Mouse (Mus musculus) intestine, embryonic 15.5 days (tissue): Measurements from ENCODE around the gene Nav1. TPM values are rescaled to one million over a fixed set of nuclear protein-coding genes. Genes with fewer than 3 reads are reported as not detected.

Source experiments
- ATAC-seq: fragments of 200-750 bp; cut with Nextera tagmentation; 2 replicates; pipeline ENCODE4 v1.8.0; 2017; ENCODE audit warnings: moderate TSS enrichment, moderate library complexity
- H3K27ac ChIP-seq: fragments of 300-500 bp; sonication (generic); 2 replicates; pipeline ENCODE4 v1.5.1; 2015; ENCODE audit warnings: mild to moderate bottlenecking, inconsistent platforms
- H3K27me3 ChIP-seq: fragments of 300-500 bp; sonication (generic); replicated peaks from 2 replicates; pipeline ENCODE4 v1.6.1; 2015; ENCODE audit warnings: inconsistent platforms
- H3K36me3 ChIP-seq: fragments of 300-500 bp; sonication (generic); 2 replicates; pipeline ENCODE4 v1.6.1; 2015; ENCODE audit warnings: inconsistent platforms
- H3K4me1 ChIP-seq: fragments of 300-500 bp; sonication (generic); replicated peaks from 2 replicates; pipeline ENCODE4 v1.6.1; 2015; ENCODE audit warnings: inconsistent platforms
- H3K4me2 ChIP-seq: fragments of 300-500 bp; sonication (generic); replicated peaks from 2 replicates; pipeline ENCODE4 v1.6.1; 2015; ENCODE audit warnings: mild to moderate bottlenecking, inconsistent platforms
- H3K4me3 ChIP-seq: fragments of 300-500 bp; sonication (generic); replicated peaks from 2 replicates; pipeline ENCODE4 v1.5.1; 2015; ENCODE audit warnings: inconsistent platforms
- H3K9ac ChIP-seq: fragments of 300-500 bp; sonication (generic); 2 replicates; pipeline ENCODE4 v1.6.1; 2015; ENCODE audit warnings: inconsistent platforms
- H3K9me3 ChIP-seq: fragments of 300-500 bp; sonication (generic); 2 replicates; pipeline ENCODE4 v1.6.1; 2016; ENCODE audit warnings: inconsistent platforms
- WGBS: fragments of 180-500 bp; shearing (Covaris S2); methylation state at CpG from one replicate; pipeline ENCODE4 v1.1.7; 2015; 5-methylcytosine and 5-hydroxymethylcytosine counted together
- polyA plus RNA-seq: library from polyadenylated mRNA; unstranded; fragments of >200 nt; fragmentation: Nextera tagmentation; extraction: Ambion mirVana; gene quantifications from 2 replicates; pipeline ENCODE4 v1.2.1, GENCODE M21; 2015

Gene Nav1
- polyA plus RNA-seq, 1 experiment from 2014 or later, result 11.5 TPM

DNA sequence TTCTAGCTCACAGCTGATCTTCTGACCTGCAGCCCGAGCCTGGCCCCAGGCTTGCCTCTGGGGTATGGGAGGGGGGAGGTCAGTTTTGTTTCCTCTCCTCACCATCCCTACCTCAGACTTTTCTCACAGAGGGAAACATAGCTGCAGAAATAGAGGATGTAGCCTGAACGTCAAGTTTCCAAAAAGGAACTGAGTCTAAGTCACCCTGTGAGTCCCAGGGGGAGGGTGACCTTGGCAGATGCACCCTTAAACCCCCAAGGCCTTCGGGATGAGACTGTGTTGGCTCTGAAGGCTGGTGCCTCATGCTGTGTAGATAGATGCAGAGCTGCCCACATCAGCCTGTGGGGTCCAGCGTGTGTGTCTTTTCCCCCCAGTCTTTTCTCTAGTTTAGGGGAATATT is 72.3 kb downstream of the Nav1 start:
- ATAC-seq, result peak; percentile 19
- Histone ChIP-seq H3K4me2 (no peak overlapping the region), H3K9me3 (no peaks in the 10 kb centered on the region), H3K27ac (peak overlapping the region; percentile 42), H3K4me3 (no peak overlapping the region), H3K36me3 (0 out of 2 replicates have a peak, but pooled peaks cover 2% of the 10 kb centered on the region), H3K9ac (no peak overlapping the region), H3K4me1 (peaks cover 43% of the 10 kb centered on the region), H3K27me3 (no peaks in the 10 kb centered on the region)
- WGBS, result 39% methylated on average over 4 of the region's 4 CpGs

DNA sequence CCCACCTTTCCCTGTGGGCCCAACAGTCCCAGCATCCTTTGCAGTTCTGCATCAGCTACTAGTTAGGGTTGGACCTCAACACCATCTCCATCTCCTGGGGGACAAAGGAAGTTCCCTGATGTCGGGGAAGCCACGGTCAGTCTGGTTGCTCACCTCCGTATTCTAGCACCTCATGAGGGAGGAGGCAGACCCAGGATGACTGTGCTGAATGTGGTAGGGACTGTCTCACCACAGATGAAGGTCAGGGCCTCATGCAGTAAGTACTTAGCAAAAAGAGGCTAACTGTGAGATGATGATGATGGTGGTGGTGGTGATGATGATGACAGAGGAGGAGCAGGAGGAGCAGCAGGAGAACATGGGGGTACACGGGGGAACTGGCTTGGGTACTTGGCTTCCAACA is 73.0 kb downstream of the Nav1 start:
- 92% methylated on average over 4 of the region's 4 CpGs for WGBS
- H3K9me3 ChIP-seq, result no peaks in the 10 kb centered on the region
- peaks cover 43% of the 10 kb centered on the region for H3K4me1 ChIP-seq
- no peaks in the 10 kb centered on the region for H3K27me3 ChIP-seq
- no peak overlapping the region for H3K4me2 ChIP-seq
- H3K4me3 ChIP-seq, result no peak overlapping the region
- H3K9ac ChIP-seq, result no peak overlapping the region
- H3K36me3 ChIP-seq, result 0 out of 2 replicates have a peak, but pooled peaks cover 2% of the 10 kb centered on the region
- H3K27ac ChIP-seq, result peak overlapping the region; percentile 42
- ATAC-seq, result no peak

DNA sequence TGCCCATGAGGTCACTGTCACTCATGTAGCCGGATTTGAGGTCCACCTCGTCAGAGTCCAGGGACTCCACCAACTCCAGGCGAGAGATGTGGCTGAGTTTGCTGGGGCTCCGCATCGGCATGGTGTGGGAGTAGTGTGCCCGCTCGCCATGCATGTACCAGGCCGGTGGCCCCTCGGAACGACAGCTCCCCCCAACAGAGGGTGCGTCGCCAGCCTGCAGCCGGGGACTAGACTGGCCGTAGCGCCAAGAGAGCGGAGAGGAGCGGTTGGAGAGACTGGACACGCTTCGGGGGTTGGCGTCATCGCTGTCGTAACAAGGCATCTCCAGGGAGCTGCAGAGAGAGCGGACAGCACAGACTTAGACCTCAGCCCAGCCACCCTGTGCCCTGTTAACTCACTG is 74.7 kb downstream of the Nav1 start:
- Histone ChIP-seq H3K4me2 (no peak overlapping the region), H3K9ac (no peak overlapping the region), H3K9me3 (no peaks in the 10 kb centered on the region), H3K27ac (no peak overlapping the region), H3K27me3 (no peaks in the 10 kb centered on the region), H3K36me3 (peaks cover 5% of the 10 kb centered on the region; the same call in 1 of the 2 replicates), H3K4me3 (no peak overlapping the region), H3K4me1 (peaks cover 37% of the 10 kb centered on the region)
- ATAC-seq, result no peak
- WGBS, result 93% methylated on average over 23 of the region's 23 CpGs

DNA sequence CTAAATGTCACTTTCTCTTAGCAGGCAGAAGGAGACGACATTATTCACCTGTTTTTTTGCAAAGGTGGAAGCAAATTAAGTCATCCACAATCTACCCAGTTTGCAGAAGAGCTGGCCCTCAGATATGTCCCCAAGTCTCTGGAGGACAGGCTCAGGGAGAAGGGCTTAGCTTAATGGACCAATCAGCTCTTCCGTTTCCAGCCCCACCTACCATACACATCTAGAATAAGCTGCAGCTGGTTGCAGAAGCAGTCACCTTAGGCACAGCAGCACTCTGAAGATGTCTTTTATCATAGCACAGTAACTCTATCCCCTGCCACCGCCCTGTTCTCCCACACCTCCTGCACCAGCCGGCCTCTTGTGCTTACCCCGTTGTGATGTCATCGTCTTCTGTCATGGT is 75.1 kb downstream of the Nav1 start:
- Histone ChIP-seq H3K27ac (no peak overlapping the region), H3K9ac (no peak overlapping the region), H3K4me2 (no peak overlapping the region), H3K27me3 (no peaks in the 10 kb centered on the region), H3K4me3 (no peak overlapping the region), H3K4me1 (peaks cover 35% of the 10 kb centered on the region), H3K9me3 (no peaks in the 10 kb centered on the region), H3K36me3 (peaks cover 5% of the 10 kb centered on the region; the same call in 1 of the 2 replicates)
- ATAC-seq, result no peak
- 76% methylated on average over 6 of the region's 6 CpGs for WGBS

DNA sequence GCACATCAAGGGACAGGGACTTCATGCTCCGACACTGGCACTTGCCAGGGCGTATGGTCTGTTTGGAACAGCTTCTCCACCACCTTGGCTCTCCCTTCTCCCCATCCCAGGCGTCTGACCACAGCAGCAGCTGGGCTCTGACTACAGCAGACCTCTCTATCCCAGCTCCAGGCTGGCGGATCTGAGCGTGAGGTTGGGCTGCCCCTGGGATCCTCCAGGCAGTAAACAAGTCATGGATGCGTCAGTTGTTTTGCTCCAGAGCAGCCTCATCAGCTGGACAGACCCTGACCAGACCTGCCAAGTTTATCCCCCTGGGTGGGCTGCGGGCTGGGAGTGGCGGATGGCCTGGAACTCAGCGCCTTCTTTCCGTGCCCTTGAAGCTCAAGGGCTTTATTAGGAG is 76.0 kb downstream of the Nav1 start:
- Histone ChIP-seq H3K4me2 (no peak overlapping the region), H3K9ac (no peak overlapping the region), H3K36me3 (peaks cover 5% of the 10 kb centered on the region; the same call in 1 of the 2 replicates), H3K9me3 (no peaks in the 10 kb centered on the region), H3K27me3 (no peaks in the 10 kb centered on the region), H3K4me1 (peaks cover 26% of the 10 kb centered on the region), H3K27ac (peak overlapping the region; percentile 57), H3K4me3 (no peak overlapping the region)
- peak; percentile 66 for ATAC-seq
- 51% methylated on average over 10 of the region's 10 CpGs for WGBS

DNA sequence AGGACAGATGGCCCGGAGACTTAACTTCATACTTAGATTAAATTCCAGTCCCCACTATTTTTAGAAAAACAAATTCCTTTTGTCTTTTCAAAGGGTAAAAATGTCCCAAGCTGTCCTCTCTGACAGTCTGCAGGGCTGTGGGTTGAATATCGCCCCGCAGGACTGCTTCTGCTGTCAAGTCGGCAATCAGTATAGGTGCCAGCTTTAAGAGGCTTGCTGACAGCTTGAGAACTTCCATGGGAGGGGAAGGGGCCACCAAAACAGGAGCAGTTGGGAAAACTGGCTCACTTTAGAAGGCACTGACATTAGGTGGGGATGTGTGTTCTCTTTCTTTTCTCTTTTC is 82.6 kb downstream of the Nav1 start:
- H3K9me3 ChIP-seq, result no peaks in the 10 kb centered on the region
- no peaks in the 10 kb centered on the region for H3K27me3 ChIP-seq
- peak overlapping the region; percentile 80 for H3K27ac ChIP-seq
- peaks cover 3% of the 10 kb centered on the region; the same call in 1 of the 2 replicates for H3K36me3 ChIP-seq
- 39% methylated on average over 4 of the region's 4 CpGs for WGBS
- H3K4me2 ChIP-seq, result no peak overlapping the region
- H3K4me1 ChIP-seq, result peaks cover 11% of the 10 kb centered on the region; the same call in 1 of the 2 replicates
- no peak overlapping the region for H3K9ac ChIP-seq
- ATAC-seq, result peak; percentile 46; the same call in 1 of the 2 replicates
- H3K4me3 ChIP-seq, result no peak overlapping the region

DNA sequence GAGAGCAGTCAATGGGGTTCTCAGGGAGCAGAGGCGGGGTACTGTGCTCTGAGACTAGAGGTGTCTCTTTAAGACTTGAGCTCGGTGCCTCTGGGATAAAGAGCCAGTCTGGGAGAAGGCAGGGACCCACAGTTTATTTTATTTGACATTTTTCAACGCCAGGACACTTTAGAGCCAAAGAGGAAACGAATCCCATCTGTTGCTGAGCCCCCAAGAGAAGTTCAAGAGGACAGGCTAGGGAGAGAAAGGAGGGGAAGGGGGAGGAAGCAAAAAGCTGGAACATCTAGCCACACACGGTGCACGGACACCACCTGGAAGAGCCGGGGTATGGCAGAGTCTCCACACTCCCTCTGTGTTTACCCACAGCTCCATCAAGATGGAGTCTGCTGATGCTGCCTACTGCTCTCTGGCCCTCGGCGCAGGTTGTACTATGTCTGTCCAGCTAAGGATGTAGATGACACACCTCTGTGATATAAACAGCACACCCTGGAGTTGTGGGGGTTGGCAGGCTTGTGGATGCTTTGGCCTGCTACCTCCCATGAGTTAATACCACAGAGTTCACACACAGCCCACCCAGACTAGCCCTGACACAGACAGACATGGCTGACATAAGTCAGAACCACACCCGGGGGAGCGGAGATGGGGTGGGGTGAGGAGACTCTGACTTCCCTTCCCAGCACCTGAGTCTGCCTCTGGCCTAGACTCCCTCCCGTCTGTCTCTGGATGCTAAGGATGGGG is 83.1 kb downstream of the Nav1 start:
- Histone ChIP-seq H3K27ac (peak overlapping the region; percentile 80), H3K27me3 (no peaks in the 10 kb centered on the region), H3K9ac (no peak overlapping the region), H3K36me3 (peaks cover 3% of the 10 kb centered on the region; the same call in 1 of the 2 replicates), H3K4me2 (0 out of 2 replicates have a peak overlapping the region, but pooled peaks have one; percentile 12), H3K4me1 (peaks cover 11% of the 10 kb centered on the region; the same call in 1 of the 2 replicates), H3K9me3 (no peaks in the 10 kb centered on the region), H3K4me3 (no peak overlapping the region)
- 43% methylated on average over 12 of the region's 12 CpGs for WGBS
- peak; percentile 88 for ATAC-seq

DNA sequence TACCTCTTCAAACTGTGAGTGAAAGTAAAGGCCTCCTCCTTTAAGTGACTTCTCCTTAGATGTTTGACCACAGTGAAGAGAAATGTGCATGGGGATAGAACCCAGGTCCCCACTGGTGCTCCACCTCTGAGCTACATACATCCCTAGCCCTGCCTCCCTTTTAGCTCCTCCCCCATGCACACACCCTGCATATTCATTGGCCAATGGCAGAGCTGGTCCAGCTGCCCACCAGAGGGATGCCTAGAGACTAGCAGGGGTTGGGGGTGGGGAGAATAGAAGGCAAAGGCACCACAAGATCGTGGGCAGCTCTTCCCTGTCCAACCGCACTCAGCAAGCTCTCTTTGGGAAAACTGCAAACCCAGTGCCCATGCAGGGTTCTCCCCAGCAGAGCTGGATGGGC is 83.8 kb downstream of the Nav1 start:
- Histone ChIP-seq H3K27ac (peak overlapping the region; percentile 80), H3K9me3 (no peaks in the 10 kb centered on the region), H3K4me2 (0 out of 2 replicates have a peak overlapping the region, but pooled peaks have one; percentile 12), H3K36me3 (no peaks in the 10 kb centered on the region), H3K9ac (no peak overlapping the region), H3K4me3 (no peak overlapping the region), H3K27me3 (no peaks in the 10 kb centered on the region), H3K4me1 (peaks cover 11% of the 10 kb centered on the region; the same call in 1 of the 2 replicates)
- 0 out of 2 replicates have a peak, but pooled peaks have one; percentile 13 for ATAC-seq
- 72% methylated on average over 2 of the region's 2 CpGs for WGBS

DNA sequence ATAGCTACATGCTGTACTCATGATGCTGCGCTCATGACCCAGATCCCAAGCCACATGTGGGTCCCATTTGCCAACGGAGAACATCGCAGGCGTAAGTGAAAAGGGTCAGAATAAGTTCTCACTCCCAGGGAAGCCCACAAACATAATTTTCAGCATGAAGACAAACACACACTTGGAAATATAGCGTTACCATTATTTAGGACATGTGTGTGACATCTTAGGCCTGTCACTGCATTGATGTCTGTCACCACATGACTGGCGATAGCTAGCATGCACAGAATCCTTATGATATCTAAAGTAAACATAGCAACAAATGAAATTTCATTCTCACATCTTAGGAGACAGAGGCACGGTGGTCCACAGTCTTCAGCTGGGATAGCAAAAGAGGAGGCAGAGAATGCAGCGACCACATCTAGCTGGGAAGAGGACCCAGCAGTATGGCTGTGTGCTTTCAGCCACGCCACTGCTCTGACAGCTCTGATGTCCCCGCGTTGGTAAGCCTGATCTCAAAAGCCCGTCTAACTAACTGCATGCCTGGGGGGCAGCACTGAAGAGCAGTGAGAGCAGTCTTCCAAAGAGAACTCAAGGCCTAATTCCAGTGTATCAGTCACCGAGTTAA is 86.4 kb downstream of the Nav1 start:
- 81% methylated on average over 13 of the region's 13 CpGs for WGBS
- H3K27me3 ChIP-seq, result no peaks in the 10 kb centered on the region
- no peak overlapping the region for H3K9ac ChIP-seq
- H3K9me3 ChIP-seq, result no peaks in the 10 kb centered on the region
- ATAC-seq, result no peak
- no peak overlapping the region for H3K4me3 ChIP-seq
- no peaks in the 10 kb centered on the region for H3K36me3 ChIP-seq
- no peak overlapping the region for H3K27ac ChIP-seq
- no peak overlapping the region for H3K4me2 ChIP-seq
- H3K4me1 ChIP-seq, result peaks cover 24% of the 10 kb centered on the region

DNA sequence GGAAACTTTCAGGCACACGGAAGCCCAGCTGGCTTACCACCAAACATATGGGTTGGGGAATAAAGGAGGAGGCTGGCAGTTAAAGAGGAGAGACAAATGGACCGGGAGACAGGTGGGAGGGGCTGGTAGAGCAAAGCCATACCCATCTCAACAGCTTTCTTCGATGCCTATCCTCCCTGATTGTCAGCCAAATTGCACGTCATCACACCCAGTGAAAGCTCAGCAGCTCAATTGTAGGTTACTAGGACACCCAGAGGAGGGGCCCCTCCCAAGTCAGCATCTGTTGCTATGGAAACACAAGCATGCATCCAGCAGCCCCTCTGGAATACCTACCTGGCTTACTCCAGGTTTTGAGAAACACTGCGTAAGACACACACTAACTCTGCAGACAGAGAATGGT is 88.4 kb downstream of the Nav1 start:
- H3K4me3 ChIP-seq, result no peak overlapping the region
- no peaks in the 10 kb centered on the region for H3K27me3 ChIP-seq
- H3K27ac ChIP-seq, result no peak overlapping the region
- no peaks in the 10 kb centered on the region for H3K9me3 ChIP-seq
- no peak for ATAC-seq
- H3K9ac ChIP-seq, result no peak overlapping the region
- H3K4me2 ChIP-seq, result no peak overlapping the region
- no peaks in the 10 kb centered on the region for H3K36me3 ChIP-seq
- H3K4me1 ChIP-seq, result peaks cover 28% of the 10 kb centered on the region
- 42% methylated on average over 5 of the region's 5 CpGs for WGBS

DNA sequence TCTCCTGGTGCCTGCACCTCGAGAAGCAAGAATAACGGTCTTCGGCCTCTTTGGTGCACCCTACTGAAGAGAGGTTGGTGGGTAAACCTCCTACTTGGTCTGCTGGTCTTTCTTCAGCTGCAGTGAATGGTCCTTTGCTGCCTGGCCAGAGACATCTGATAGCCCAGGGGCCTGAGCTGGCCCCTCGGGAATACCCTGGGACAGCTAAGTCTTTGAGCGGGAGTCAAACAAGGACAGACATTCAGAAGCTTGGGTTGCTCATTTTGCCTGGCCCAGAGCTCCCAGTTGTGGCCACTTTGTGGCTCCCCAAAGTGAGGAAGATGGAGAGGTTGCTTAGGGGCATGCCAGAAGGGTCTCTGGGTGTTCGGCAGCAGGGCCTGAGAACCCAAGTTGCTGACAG is 89.6 kb downstream of the Nav1 start:
- no peak for ATAC-seq
- H3K4me2 ChIP-seq, result no peak overlapping the region
- no peak overlapping the region for H3K4me3 ChIP-seq
- H3K27ac ChIP-seq, result no peak overlapping the region
- no peaks in the 10 kb centered on the region for H3K9me3 ChIP-seq
- H3K4me1 ChIP-seq, result peaks cover 25% of the 10 kb centered on the region
- WGBS, result 86% methylated on average over 6 of the region's 6 CpGs
- H3K36me3 ChIP-seq, result no peaks in the 10 kb centered on the region
- H3K27me3 ChIP-seq, result no peaks in the 10 kb centered on the region
- no peak overlapping the region for H3K9ac ChIP-seq

DNA sequence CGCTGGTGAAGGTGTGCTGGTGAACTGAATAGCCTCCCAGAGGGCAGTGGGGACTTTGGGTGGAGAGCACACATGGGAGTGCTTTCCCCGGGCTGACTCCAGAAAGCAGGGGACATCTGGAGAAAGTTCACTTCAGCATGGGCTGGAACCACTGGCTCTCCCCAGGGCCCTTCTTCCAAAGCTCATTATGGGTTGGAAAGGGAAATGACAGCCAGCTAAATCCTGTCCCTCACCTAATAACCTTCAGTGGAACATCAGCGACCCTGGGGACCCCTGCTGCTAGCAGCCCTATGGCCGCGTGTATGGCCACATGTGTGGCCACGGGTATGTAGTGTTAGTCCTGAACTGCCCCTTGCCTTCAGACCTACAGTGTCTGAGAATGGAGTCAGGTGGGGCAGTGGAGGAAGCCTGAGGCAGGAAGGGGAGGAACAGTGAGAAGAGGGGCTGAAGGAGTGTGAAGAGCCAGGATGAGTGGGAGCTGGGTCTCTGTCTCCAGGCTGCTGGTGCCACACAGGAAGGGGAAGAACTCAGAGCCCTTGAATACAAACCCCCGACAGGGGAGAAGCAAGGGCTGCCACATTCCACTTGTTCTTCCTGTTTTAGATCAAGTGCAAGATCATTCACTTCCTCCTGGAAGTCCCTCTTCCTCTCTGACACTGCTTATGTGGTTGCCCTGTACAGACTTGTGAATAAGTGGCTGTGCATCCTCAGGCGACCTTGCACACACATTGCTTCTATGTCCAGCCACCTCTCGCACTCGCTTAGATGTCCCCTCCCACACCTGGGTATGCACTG is 90.4 kb downstream of the Nav1 start:
- Histone ChIP-seq H3K27ac (no peak overlapping the region), H3K9ac (no peak overlapping the region), H3K4me1 (peaks cover 25% of the 10 kb centered on the region), H3K36me3 (no peaks in the 10 kb centered on the region), H3K27me3 (no peaks in the 10 kb centered on the region), H3K9me3 (no peaks in the 10 kb centered on the region), H3K4me2 (no peak overlapping the region), H3K4me3 (no peak overlapping the region)
- 62% methylated on average over 10 of the region's 10 CpGs for WGBS
- no peak for ATAC-seq
